Mouse (Mus musculus): ENCODE results near the gene Scn1b.

- TF ChIP-seq CTCF (IDR thresholded peaks at IDR 0.05; ENCODE audit: low read depth, low read length): no peak
- no peak for TF ChIP-seq POLR2A (IDR thresholded peaks at IDR 0.05; ENCODE audit: borderline replicate concordance, low read depth, low read length)
Observed at GRCm38 (mm10) chr7:31088206-31088605, 38.6 kb downstream of the Scn1b start.
